Mouse (Mus musculus) left cerebral cortex, postnatal 10 days (tissue): ENCODE results near the gene Tmem59l. TPM values are rescaled to one million over a fixed set of nuclear protein-coding genes. Genes with fewer than 3 reads are reported as not detected.

Experiments used
- DNase-seq, 2 experiments: peaks; one replicate each; pipeline ENCODE4 v3.0.0; 2021 to 2022; ENCODE audit warnings: low spot score in 2 of 2, mixed read lengths in 1 of 2; ENCODE audit errors: extremely low spot score in 1 of 2
- intact Hi-C: fragments of 180-260 bp; cut with DNase I; formaldehyde crosslinking; loops from one replicate; pipeline ENCODE4 v1.15.1; 2025
- total RNA-seq, 2 experiments: library from RNA; stranded (reverse); gene quantifications; 2 replicates each; pipeline ENCODE4 v1.2.3; 2021

Gene Tmem59l
- total RNA-seq, 2 experiments from 2014 or later = 146 to 159 TPM

- intact Hi-C loops = no loop called here
- no peak for DNase-seq
Observed at GRCm38 (mm10) chr8:70441565-70441964, 45.6 kb downstream of the Tmem59l start.

- no peak for DNase-seq
- intact Hi-C loops = no loop called here
Observed at GRCm38 (mm10) chr8:70440246-70440645, 46.9 kb downstream of the Tmem59l start.

- no peak for DNase-seq
- intact Hi-C loops = no loop called here
Observed at GRCm38 (mm10) chr8:70439848-70440179, 47.3 kb downstream of the Tmem59l start.

GRCm38 (mm10) chr8:70439055-70439847 is 47.9 kb downstream of the Tmem59l start, which contains the start of gene Crtc1:
Gene Crtc1, minus strand, starts transcription at chr8:70439579.
- intact Hi-C loops = no loop called here
- peak; percentile 93 to 98 for DNase-seq

- DNase-seq = no peak
- intact Hi-C loops = no loop called here
Observed at GRCm38 (mm10) chr8:70438423-70438822, 48.7 kb downstream of the Tmem59l start.

GRCm38 (mm10) chr8:70435156-70435555 is 52.0 kb downstream of the Tmem59l start:
- DNase-seq = no peak
- intact Hi-C loops = no loop called here

Other genes starting within 250 kb of the Tmem59l start
- gene Homer3, start 204.5 kb downstream of the Tmem59l start, total RNA-seq = 1 to 10 TPM; 7.9 to 9.4 TPM
- gene Ddx49, start 184.9 kb downstream of the Tmem59l start, total RNA-seq = 10 to 100 TPM; 64.9 to 65.2 TPM
- gene Cope, start 184.8 kb downstream of the Tmem59l start, total RNA-seq = 100 to 1,000 TPM; 124 to 134 TPM
- 10 to 100 TPM; 97.9 to 98.4 TPM for gene Cers1, start 171.6 kb downstream of the Tmem59l start, total RNA-seq
- gene Gdf1, start 157.5 kb downstream of the Tmem59l start, total RNA-seq = 10 to 100 TPM in 1 of 2 experiments, 1 to 10 TPM in 1; 6.6 to 13.0 TPM
- gene Upf1, start 134.1 kb downstream of the Tmem59l start, total RNA-seq = 10 to 100 TPM; 46.9 to 48.1 TPM
- under 1 TPM in 1 of 2 experiments, not detected in 1; 0.14 TPM for gene Comp, start 113.8 kb downstream of the Tmem59l start, total RNA-seq
- 100 to 1,000 TPM in 1 of 2 experiments, 10 to 100 TPM in 1; 98.8 to 105 TPM for gene Crtc1, start 47.8 kb downstream of the Tmem59l start, total RNA-seq
- 10 to 100 TPM; 33.1 to 33.8 TPM for gene Klhl26, start 10.4 kb downstream of the Tmem59l start, total RNA-seq
- gene Crlf1, start 5.8 kb upstream of the Tmem59l start, total RNA-seq = 1 to 10 TPM; 7.0 to 9.5 TPM
- gene Rex1bd, start 19.4 kb upstream of the Tmem59l start, total RNA-seq = 100 to 1,000 TPM in 1 of 2 experiments, 10 to 100 TPM in 1; 95.1 to 106 TPM
- gene Uba52, start 23.4 kb upstream of the Tmem59l start, total RNA-seq = 1,000 to 10,000 TPM in 1 of 2 experiments, 100 to 1,000 TPM in 1; 991 to 1,007 TPM
- gene Fkbp8, start 40.4 kb upstream of the Tmem59l start, total RNA-seq = 100 to 1,000 TPM; 361 to 375 TPM
- 10 to 100 TPM; 37.5 to 41.2 TPM for gene Kxd1, start 40.6 kb upstream of the Tmem59l start, total RNA-seq
- 10 to 100 TPM; 15.1 to 18.5 TPM for gene Ell, start 52.1 kb upstream of the Tmem59l start, total RNA-seq
- 10 to 100 TPM; 46.6 to 53.2 TPM for gene Isyna1, start 107.0 kb upstream of the Tmem59l start, total RNA-seq
- gene Ssbp4, start 121.5 kb upstream of the Tmem59l start, total RNA-seq = 100 to 1,000 TPM; 236 to 250 TPM
- gene Lrrc25, start 128.8 kb upstream of the Tmem59l start, total RNA-seq = 1 to 10 TPM in 1 of 2 experiments, under 1 TPM in 1; 0.94 to 1.1 TPM
- gene Gdf15, start 145.1 kb upstream of the Tmem59l start, total RNA-seq = not detected
- 10 to 100 TPM; 11.5 to 15.9 TPM for gene Pgpep1, start 173.0 kb upstream of the Tmem59l start, total RNA-seq
- 10 to 100 TPM; 68.2 to 80.4 TPM for gene Lsm4, start 185.9 kb upstream of the Tmem59l start, total RNA-seq
- gene Jund, start 211.6 kb upstream of the Tmem59l start, total RNA-seq = 100 to 1,000 TPM; 147 to 149 TPM
- gene Iqcn, start 216.1 kb upstream of the Tmem59l start, total RNA-seq = under 1 TPM in 1 of 2 experiments, not detected in 1; 0.19 TPM
- gene Gm3336, start 231.2 kb upstream of the Tmem59l start, total RNA-seq = not detected
- gene Pde4c, start 236.4 kb upstream of the Tmem59l start, total RNA-seq = under 1 TPM; 0.49 to 0.61 TPM